Mouse (Mus musculus) induced T-regulatory cell, adult 2 months (primary cell): ENCODE data around the gene Rragd.
"Not testable (repeated sequence)": the region's sequence is repeated elsewhere in the genome, so short reads cannot be mapped to it uniquely, and the experiment has no call there.

ENCODE experiments used
- DNase-seq: peaks from one replicate; pipeline ENCODE4 v3.0.0-alpha.2; 2012; ENCODE audit warnings: low read depth

Gene Rragd

GRCm38 (mm10) chr4:32982716-32983175 is at the start of gene Rragd:
Rragd (plus strand) TSS chr4:32983037.
- DNase-seq: peak; percentile 71

GRCm38 (mm10) chr4:32936762-32937341 is 46.0 kb upstream of the Rragd start:
- no peak for DNase-seq

GRCm38 (mm10) chr4:32939521-32939920 is 43.3 kb upstream of the Rragd start:
- DNase-seq: no peak

- no peak for DNase-seq
These were observed 42.9 kb upstream of the Rragd start for GRCm38 (mm10) chr4:32939964-32940363.

- DNase-seq: no peak
These were observed 41.9 kb upstream of the Rragd start for GRCm38 (mm10) chr4:32940984-32941383.

- no peak for DNase-seq
These were observed 35.2 kb upstream of the Rragd start for GRCm38 (mm10) chr4:32947631-32948030.

- no peak for DNase-seq
These were observed 34.1 kb upstream of the Rragd start for GRCm38 (mm10) chr4:32948696-32949095.

GRCm38 (mm10) chr4:32950356-32951034 is 32.3 kb upstream of the Rragd start, which contains the start of gene Ankrd6:
Ankrd6 (minus strand) TSS chr4:32950841.
- peak; percentile 88 for DNase-seq

- DNase-seq: peak; percentile 67
These were observed 31.5 kb upstream of the Rragd start for GRCm38 (mm10) chr4:32951035-32951940.

GRCm38 (mm10) chr4:32952681-32953080 is 30.2 kb upstream of the Rragd start:
- no peak for DNase-seq

GRCm38 (mm10) chr4:32956423-32956822 is 26.4 kb upstream of the Rragd start:
- DNase-seq: no peak

- no peak for DNase-seq
These were observed 21.4 kb upstream of the Rragd start for GRCm38 (mm10) chr4:32961394-32961793.

- not testable (repeated sequence) for DNase-seq
These were observed 18.2 kb upstream of the Rragd start for GRCm38 (mm10) chr4:32964619-32965018.

GRCm38 (mm10) chr4:32977331-32977730 is 5.5 kb upstream of the Rragd start:
- no peak for DNase-seq

GRCm38 (mm10) chr4:32980061-32980460 is 2.8 kb upstream of the Rragd start:
- DNase-seq: no peak

GRCm38 (mm10) chr4:32981617-32982016 is 1.2 kb upstream of the Rragd start:
- DNase-seq: peak; percentile 33

GRCm38 (mm10) chr4:32982041-32982715 is 659 bp upstream of the Rragd start:
- no peak for DNase-seq

- DNase-seq: peak; percentile 69
These were observed 629 bp downstream of the Rragd start for GRCm38 (mm10) chr4:32983176-32984155.

GRCm38 (mm10) chr4:32984242-32984641 is 1.4 kb downstream of the Rragd start:
- peak; percentile 51 for DNase-seq

- DNase-seq: peak; percentile 42
These were observed 2.2 kb downstream of the Rragd start for GRCm38 (mm10) chr4:32984801-32985675.
